Mouse (Mus musculus): Measurements from ENCODE around the gene Tmem50b.
A peak's percentile ranks its signal among the peaks of the same experiment; 100 is the strongest.
"Not testable (repeated sequence)": the region's sequence is repeated elsewhere in the genome, so short reads cannot be mapped to it uniquely, and the experiment has no call there.

Tmem50b gene

GRCm38 (mm10) chr16:91597672-91598010 is at the start of gene Tmem50b:
Gene Tmem50b, minus strand, starts transcription at chr16:91597800.
- peak; percentile 97 for DNase-seq (ENCODE audit: low spot score)

- DNase-seq (ENCODE audit: low spot score), result peak; percentile 92
These were observed 49.2 kb upstream of the Tmem50b start, which contains the start of gene Gart for GRCm38 (mm10) chr16:91646681-91647419. Gene Gart, minus strand, starts transcription at chr16:91646952.

- peak; percentile 7 for DNase-seq (ENCODE audit: low spot score)
These were observed 48.5 kb upstream of the Tmem50b start for GRCm38 (mm10) chr16:91645995-91646602.

- DNase-seq (ENCODE audit: low spot score), result not testable (repeated sequence)
These were observed 47.8 kb upstream of the Tmem50b start for GRCm38 (mm10) chr16:91645420-91645819.

- DNase-seq (ENCODE audit: low spot score), result no peak
These were observed 47.3 kb upstream of the Tmem50b start for GRCm38 (mm10) chr16:91644901-91645300.

GRCm38 (mm10) chr16:91640171-91640570 is 42.6 kb upstream of the Tmem50b start:
- no peak for DNase-seq (ENCODE audit: low spot score)

- DNase-seq (ENCODE audit: low spot score), result no peak
These were observed 42.0 kb upstream of the Tmem50b start for GRCm38 (mm10) chr16:91639636-91640035.

GRCm38 (mm10) chr16:91639161-91639560 is 41.6 kb upstream of the Tmem50b start:
- DNase-seq (ENCODE audit: low spot score), result no peak

GRCm38 (mm10) chr16:91633641-91634040 is 36.0 kb upstream of the Tmem50b start:
- DNase-seq (ENCODE audit: low spot score), result no peak

GRCm38 (mm10) chr16:91632940-91633339 is 35.3 kb upstream of the Tmem50b start:
- DNase-seq (ENCODE audit: low spot score), result no peak

GRCm38 (mm10) chr16:91632439-91632838 is 34.8 kb upstream of the Tmem50b start:
- DNase-seq (ENCODE audit: low spot score), result no peak

- no peak for DNase-seq (ENCODE audit: low spot score)
These were observed 33.0 kb upstream of the Tmem50b start for GRCm38 (mm10) chr16:91630584-91630983.

GRCm38 (mm10) chr16:91629749-91630148 is 32.1 kb upstream of the Tmem50b start:
- no peak for DNase-seq (ENCODE audit: low spot score)

GRCm38 (mm10) chr16:91628673-91629072 is 31.1 kb upstream of the Tmem50b start:
- DNase-seq (ENCODE audit: low spot score), result no peak

- DNase-seq (ENCODE audit: low spot score), result no peak
These were observed 30.2 kb upstream of the Tmem50b start for GRCm38 (mm10) chr16:91627831-91628230.

- DNase-seq (ENCODE audit: low spot score), result no peak
These were observed 25.5 kb upstream of the Tmem50b start for GRCm38 (mm10) chr16:91623074-91623473.

- DNase-seq (ENCODE audit: low spot score), result no peak
These were observed 23.4 kb upstream of the Tmem50b start for GRCm38 (mm10) chr16:91620991-91621390.

GRCm38 (mm10) chr16:91620185-91620584 is 22.6 kb upstream of the Tmem50b start:
- DNase-seq (ENCODE audit: low spot score), result no peak

GRCm38 (mm10) chr16:91618511-91619501 is 21.2 kb upstream of the Tmem50b start, which contains the start of gene Dnajc28:
Gene Dnajc28, minus strand, starts transcription at chr16:91619026.
- peak; percentile 72 for DNase-seq (ENCODE audit: low spot score)

GRCm38 (mm10) chr16:91614552-91614951 is 17.0 kb upstream of the Tmem50b start:
- no peak for DNase-seq (ENCODE audit: low spot score)

- DNase-seq (ENCODE audit: low spot score), result no peak
These were observed 14.9 kb upstream of the Tmem50b start for GRCm38 (mm10) chr16:91612525-91612924.

GRCm38 (mm10) chr16:91611248-91611647 is 13.6 kb upstream of the Tmem50b start:
- no peak for DNase-seq (ENCODE audit: low spot score)

All from yolk sac, embryonic 10.5 days (tissue).